Mouse (Mus musculus): Measurements from ENCODE around the gene Nudt22. TPM values are rescaled to one million over a fixed set of nuclear protein-coding genes. Genes with fewer than 3 reads are reported as not detected.
"Not testable (repeated sequence)": the region's sequence is repeated elsewhere in the genome, so short reads cannot be mapped to it uniquely, and the experiment has no call there.

Nudt22 gene
- polyA plus RNA-seq, 1 experiment from 2014 or later = 22.4 TPM

DNA sequence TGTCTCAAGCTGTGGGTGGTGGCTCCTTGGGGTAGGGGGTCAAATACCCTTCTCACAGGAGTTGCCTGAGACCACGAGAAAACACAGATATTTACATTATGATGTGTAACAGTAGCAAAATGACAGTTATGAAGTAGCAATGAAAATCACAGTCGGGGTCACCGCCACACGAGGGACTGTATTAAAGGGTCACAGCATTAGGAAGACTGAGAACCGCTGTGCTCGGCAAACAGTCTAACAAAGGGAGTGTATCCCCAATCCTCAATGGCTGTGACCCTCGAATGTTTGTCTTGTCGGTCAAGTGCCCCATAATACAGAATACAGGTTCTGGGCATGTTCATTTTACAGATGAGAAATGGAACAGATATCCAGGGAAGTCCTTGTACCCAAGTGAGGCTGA lies 1.9 kb downstream of the Nudt22 start:
- no peaks in the 10 kb centered on the region for H3K9me3 ChIP-seq
- no peak overlapping the region for H3K27ac ChIP-seq
- ATAC-seq (ENCODE audit: insufficient number of reproducible peaks, insufficient read depth, low FRiP score, low TSS enrichment, low read depth) = no peak
- H3K9ac ChIP-seq = no peak overlapping the region
- H3K4me2 ChIP-seq = no peak overlapping the region
- H3K4me1 ChIP-seq = peaks cover 39% of the 10 kb centered on the region
- peaks cover 13% of the 10 kb centered on the region for H3K36me3 ChIP-seq
- H3K4me3 ChIP-seq = peak overlapping the region; percentile 58; the same call in 1 of the 2 replicates
- no peaks in the 10 kb centered on the region for H3K27me3 ChIP-seq
- WGBS = 85% methylated on average over 8 of the region's 8 CpGs

DNA sequence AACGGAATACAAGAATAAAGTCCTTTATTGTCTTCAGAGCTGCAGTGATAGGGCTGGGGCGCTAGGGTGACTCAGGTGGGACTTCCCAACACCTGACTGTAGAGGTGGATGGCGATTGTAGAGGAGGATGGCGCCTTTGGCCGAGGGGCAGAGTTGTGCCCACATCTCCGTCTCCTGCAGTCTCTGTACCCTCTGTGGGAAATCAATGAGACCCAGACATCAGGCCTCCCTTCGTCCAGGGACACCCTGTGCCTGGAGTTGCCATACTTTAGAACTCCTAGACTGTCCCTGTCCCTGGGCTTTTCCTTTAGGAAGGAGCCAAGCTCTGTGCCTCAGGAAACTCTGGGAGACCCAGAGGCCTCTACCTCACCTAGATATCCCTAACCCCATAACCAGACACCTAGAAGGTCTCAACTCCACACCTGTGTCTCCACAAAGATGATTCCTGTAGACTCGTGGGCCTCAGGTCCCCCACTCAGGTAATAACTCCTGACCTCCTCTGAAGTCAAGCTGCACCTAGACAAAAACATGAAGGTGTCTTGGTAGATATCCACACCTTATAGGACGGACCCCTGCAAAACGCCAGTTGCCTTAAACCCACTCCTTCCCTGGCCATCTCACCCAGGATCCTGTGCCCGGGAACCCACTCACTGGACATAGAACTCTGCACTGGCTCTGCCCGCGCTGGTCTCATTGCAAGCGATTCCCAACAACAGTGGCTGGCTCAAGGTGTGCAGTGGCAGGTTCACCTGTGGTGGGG lies 2.7 kb downstream of the Nudt22 start:
- Histone ChIP-seq H3K27me3 (no peaks in the 10 kb centered on the region), H3K4me2 (peak overlapping the region; percentile 91), H3K4me1 (peaks cover 41% of the 10 kb centered on the region), H3K36me3 (peaks cover 5% of the 10 kb centered on the region; the same call in 1 of the 2 replicates), H3K4me3 (peak overlapping the region; percentile 58), H3K9ac (peak overlapping the region; percentile 69), H3K27ac (peak overlapping the region; percentile 39; the same call in 1 of the 2 replicates), H3K9me3 (no peaks in the 10 kb centered on the region)
- WGBS = 63% methylated on average over 14 of the region's 14 CpGs
- ATAC-seq (ENCODE audit: insufficient number of reproducible peaks, insufficient read depth, low FRiP score, low TSS enrichment, low read depth) = no peak

DNA sequence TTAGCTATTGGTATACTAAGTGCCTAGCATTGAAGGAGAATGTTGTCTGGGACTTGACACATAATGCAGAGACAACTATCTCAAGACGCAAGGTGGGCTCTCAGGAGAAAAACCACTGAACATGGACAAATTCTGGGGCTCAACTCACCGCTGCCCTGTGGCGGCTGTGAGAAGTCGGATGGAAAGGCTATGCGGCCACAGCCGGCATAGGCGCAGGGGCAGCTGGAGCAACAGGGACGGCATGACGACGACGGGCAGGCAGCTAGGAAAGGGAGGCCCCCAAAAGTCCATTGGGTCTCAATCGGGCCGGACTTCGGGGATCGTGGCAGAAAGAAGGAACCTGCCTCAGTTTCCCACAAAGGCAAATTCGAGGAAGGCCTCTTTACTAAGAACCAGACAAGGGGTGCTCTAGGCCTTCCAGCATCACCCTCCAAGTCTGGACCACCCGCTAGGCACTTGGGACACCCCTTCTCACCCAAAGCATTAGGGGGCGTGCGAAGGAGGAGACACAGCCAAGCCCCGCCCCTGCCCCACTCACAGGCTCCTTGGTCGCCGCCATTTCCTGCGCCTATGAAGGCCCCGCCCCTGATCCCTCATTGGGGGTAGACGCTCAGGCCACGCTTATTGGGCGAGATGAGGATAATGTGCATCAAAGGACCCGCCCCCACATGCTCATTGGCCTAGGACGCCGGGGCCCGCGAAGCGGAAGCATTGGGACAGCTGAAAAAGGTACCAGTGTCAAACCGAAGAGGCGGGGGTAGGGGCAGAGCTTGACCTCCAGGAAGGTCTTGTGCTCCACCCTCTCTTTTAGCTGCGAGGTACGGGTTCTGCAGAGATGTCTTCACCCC lies 3.7 kb downstream of the Nudt22 start, which contains the start of gene Dnajc4:
Gene Dnajc4 (minus strand): TSS at position 562 of the 848 bp plus-strand sequence.
- Histone ChIP-seq H3K36me3 (no peaks in the 10 kb centered on the region), H3K9me3 (no peaks in the 10 kb centered on the region), H3K4me3 (peak within 1 kb of the TSS; percentile 58), H3K27ac (peak within 1 kb of the TSS; percentile 68; the same call in 1 of the 2 replicates), H3K9ac (peak within 1 kb of the TSS; percentile 77), H3K4me2 (peak within 1 kb of the TSS; percentile 91), H3K4me1 (peaks cover 44% of the 10 kb centered on the region), H3K27me3 (no peaks in the 10 kb centered on the region)
- peak; percentile 90 for ATAC-seq (ENCODE audit: insufficient number of reproducible peaks, insufficient read depth, low FRiP score, low TSS enrichment, low read depth)
- whole genome bisulfite sequencing = 2% methylated on average over 37 of the region's 37 CpGs

DNA sequence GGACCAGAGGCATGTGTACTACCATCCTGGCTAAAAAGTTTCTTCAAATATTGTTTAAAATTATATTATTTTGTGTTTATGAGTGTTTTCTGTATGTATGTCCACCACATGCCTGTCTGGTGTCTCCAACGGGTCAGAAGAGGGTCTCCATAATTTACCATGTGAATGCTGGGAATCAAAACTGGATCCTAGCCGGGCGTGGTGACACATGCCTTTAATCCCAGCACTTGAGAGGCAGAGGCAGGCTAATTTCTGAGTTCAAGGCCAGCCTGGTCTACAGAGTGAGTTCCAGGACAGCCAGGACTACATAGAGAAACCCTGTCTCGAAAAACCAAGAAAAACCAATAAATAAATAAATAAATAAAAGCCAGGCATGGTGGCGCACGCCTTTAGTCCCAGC lies 4.8 kb downstream of the Nudt22 start:
- WGBS = 90% methylated on average over 6 of the region's 6 CpGs

DNA sequence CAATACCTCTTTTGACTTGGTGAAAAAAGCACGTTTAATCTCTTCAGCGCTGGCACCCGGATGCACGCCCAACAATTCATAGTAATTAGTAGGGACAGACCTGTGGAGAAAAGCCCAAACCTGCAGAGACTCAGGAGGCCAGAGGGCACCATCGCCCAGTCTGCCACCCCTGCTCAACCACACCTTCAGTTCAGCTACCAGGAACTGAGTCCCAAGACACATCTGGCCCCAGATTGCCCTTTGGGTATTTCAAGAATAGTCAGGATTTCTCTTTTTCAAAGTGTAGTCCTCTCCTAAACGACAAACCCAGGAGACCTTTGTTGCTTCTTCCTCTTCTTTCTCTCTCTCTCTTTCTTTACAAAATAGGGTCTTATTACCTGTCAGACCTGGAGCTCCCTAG lies 5.2 kb downstream of the Nudt22 start:
- Histone ChIP-seq H3K27ac (no peak overlapping the region), H3K4me2 (no peak overlapping the region), H3K27me3 (no peaks in the 10 kb centered on the region), H3K9ac (no peak overlapping the region), H3K4me3 (no peak overlapping the region), H3K9me3 (no peaks in the 10 kb centered on the region), H3K4me1 (peaks cover 46% of the 10 kb centered on the region), H3K36me3 (peaks cover 2% of the 10 kb centered on the region; the same call in 1 of the 2 replicates)
- WGBS = 83% methylated on average over 6 of the region's 6 CpGs
- no peak for ATAC-seq (ENCODE audit: insufficient number of reproducible peaks, insufficient read depth, low FRiP score, low TSS enrichment, low read depth)

More for the DNA sequence above, 4.8 kb downstream of the Nudt22 start:
- H3K9ac ChIP-seq; H3K9me3 ChIP-seq; H3K4me3 ChIP-seq; ATAC-seq (ENCODE audit: insufficient number of reproducible peaks, insufficient read depth, low FRiP score, low TSS enrichment, low read depth); H3K36me3 ChIP-seq; H3K27ac ChIP-seq; H3K27me3 ChIP-seq: not testable (repeated sequence)
- peaks cover 42% of the 10 kb centered on the region for H3K4me1 ChIP-seq
- 0 out of 2 replicates have a peak overlapping the region, but pooled peaks have one; percentile 91 for H3K4me2 ChIP-seq

DNA sequence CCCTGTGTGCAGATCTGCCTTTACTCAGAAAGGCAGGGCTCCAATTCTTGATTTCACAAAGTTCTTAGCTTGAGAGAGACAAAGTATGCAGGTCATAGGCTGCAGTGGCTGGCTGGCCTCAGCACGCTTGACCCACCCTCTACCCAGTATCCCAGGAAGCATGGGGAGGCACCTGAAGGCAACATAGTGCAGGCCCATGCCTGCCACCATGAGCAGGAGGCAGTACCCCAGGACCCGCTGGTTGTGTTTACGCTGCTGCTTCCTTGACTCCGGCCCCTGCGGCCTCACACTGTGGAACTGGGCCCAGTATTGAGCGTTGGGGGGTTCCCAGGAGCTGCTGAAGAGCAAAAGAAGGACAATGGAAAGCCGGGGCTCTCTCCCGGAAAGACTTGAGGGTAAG lies 6.7 kb downstream of the Nudt22 start:
- Histone ChIP-seq H3K4me2 (no peak overlapping the region), H3K36me3 (peaks cover 14% of the 10 kb centered on the region), H3K27me3 (no peaks in the 10 kb centered on the region), H3K4me1 (peaks cover 34% of the 10 kb centered on the region), H3K4me3 (no peak overlapping the region), H3K27ac (no peak overlapping the region), H3K9me3 (no peaks in the 10 kb centered on the region), H3K9ac (no peak overlapping the region)
- ATAC-seq (ENCODE audit: insufficient number of reproducible peaks, insufficient read depth, low FRiP score, low TSS enrichment, low read depth) = no peak
- 83% methylated on average over 8 of the region's 8 CpGs for WGBS

DNA sequence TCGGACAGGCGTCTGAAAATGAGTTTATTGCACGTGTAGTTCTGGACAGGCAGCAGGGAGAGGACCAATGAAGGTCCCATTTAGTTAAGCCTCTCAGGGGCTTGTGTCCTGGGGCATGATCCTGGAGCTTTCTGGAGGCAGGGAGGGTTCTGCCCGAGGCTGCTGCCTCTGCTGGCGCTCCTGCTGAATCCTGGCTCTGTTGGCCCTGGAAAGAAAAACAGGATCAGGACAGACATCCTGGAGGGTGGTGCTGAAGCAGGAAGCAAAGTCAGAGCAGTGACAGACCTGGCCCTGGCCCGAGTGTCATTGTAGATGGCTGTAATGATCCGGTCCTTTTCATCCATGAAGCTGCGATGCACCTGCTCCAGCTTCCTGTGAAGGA lies 8.0 kb downstream of the Nudt22 start:
- Histone ChIP-seq H3K4me1 (peaks cover 29% of the 10 kb centered on the region), H3K4me3 (peak overlapping the region; percentile 89), H3K4me2 (peak overlapping the region; percentile 84), H3K36me3 (peaks cover 27% of the 10 kb centered on the region), H3K9me3 (no peaks in the 10 kb centered on the region), H3K9ac (peak overlapping the region; percentile 95), H3K27me3 (no peaks in the 10 kb centered on the region), H3K27ac (peak overlapping the region; percentile 90)
- 3% methylated on average over 8 of the region's 8 CpGs for WGBS
- no peak for ATAC-seq (ENCODE audit: insufficient number of reproducible peaks, insufficient read depth, low FRiP score, low TSS enrichment, low read depth)

DNA sequence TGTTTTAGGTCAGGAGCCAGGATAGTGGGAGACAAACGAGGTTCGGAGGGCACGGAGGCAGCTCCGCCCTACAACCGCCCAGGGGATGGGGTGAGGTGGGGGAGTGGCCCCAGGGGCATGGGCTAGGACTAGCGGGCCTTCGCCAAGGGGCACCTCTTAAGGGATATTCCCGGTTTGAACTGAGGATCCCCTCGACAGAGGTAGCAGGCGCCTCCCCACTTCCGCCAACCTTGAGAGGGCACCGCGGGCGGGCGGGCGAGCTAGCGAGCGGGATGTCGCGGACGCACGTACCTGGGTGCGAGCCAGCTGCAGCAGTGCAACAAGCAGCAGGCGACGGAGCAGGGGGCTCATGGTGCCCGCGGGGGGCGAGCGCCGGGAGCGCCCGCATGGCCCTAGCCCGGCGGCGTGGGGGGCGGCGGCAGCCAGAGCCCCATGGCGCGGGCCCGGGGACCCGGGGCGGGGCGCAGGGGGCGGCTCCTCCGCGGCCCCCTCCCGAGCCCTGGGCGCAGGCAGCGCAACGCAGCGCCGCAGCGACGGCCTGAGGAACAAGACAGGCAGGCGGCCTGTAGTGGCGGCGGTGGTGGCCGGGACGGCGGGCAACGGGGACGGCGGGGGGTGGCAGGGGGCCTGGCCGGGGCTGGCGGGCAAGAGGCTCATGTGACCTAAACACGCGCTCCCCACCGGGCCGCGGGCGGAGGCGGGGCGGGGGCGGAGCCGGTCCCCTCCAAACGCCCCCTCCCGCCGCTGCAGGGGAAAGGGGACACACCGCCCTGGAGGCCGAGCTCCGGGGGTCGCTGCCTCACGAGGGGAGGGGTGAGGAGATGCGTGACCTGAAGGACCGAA lies 8.6 kb downstream of the Nudt22 start, which contains the start of gene Vegfb:
Gene Vegfb (minus strand): TSS at position 591 of the 843 bp plus-strand sequence.
- H3K36me3 ChIP-seq = peaks cover 33% of the 10 kb centered on the region
- peak within 1 kb of the TSS; percentile 89 for H3K4me3 ChIP-seq
- under 1% methylated on average over 81 of the region's 85 CpGs for WGBS
- H3K9ac ChIP-seq = peak within 1 kb of the TSS; percentile 95
- H3K9me3 ChIP-seq = no peaks in the 10 kb centered on the region
- H3K27me3 ChIP-seq = no peaks in the 10 kb centered on the region
- H3K4me2 ChIP-seq = peak within 1 kb of the TSS; percentile 84
- peak; percentile 49 for ATAC-seq (ENCODE audit: insufficient number of reproducible peaks, insufficient read depth, low FRiP score, low TSS enrichment, low read depth)
- peak within 1 kb of the TSS; percentile 90 for H3K27ac ChIP-seq
- peaks cover 27% of the 10 kb centered on the region for H3K4me1 ChIP-seq

DNA sequence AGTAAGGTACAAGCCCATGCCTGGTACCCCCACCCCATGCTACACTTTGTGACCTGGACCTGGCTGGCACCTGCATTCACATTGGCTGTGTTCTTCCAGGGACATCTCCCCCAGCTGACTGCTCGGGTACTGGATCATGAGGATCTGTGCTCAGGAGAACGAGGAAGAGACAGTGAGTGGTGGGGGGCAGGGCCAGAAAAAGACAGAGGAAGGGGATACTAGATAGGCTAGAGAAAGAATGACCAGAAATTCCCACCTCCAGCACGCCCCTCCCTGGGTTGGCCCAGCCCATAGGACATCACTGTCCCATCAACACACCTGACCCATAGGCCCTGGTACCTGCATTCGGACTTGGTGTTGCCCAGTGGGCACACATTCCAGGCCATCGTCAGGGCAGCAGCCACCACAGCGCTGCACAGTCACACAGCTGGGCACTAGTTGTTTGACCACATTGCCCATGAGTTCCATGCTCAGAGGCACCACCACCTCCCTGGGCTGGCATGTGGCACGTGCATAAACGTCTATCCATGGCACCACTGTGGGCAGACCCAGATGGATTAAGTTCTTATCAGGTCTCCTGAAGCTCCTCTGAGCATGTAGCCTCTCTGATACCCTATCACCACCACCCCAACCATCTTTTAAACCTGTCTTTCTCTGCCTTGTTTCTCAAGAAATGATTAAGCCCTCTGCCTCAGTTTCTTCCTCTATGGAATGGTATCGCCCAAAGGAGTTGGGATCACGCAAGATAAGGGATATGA lies 9.8 kb downstream of the Nudt22 start:
- Histone ChIP-seq H3K9ac (peak overlapping the region; percentile 95), H3K27ac (no peak overlapping the region), H3K36me3 (peaks cover 36% of the 10 kb centered on the region), H3K9me3 (no peaks in the 10 kb centered on the region), H3K4me2 (peak overlapping the region; percentile 84), H3K4me1 (peaks cover 22% of the 10 kb centered on the region), H3K27me3 (no peaks in the 10 kb centered on the region), H3K4me3 (peak overlapping the region; percentile 89)
- no peak for ATAC-seq (ENCODE audit: insufficient number of reproducible peaks, insufficient read depth, low FRiP score, low TSS enrichment, low read depth)
- 81% methylated on average over 10 of the region's 10 CpGs for WGBS

DNA sequence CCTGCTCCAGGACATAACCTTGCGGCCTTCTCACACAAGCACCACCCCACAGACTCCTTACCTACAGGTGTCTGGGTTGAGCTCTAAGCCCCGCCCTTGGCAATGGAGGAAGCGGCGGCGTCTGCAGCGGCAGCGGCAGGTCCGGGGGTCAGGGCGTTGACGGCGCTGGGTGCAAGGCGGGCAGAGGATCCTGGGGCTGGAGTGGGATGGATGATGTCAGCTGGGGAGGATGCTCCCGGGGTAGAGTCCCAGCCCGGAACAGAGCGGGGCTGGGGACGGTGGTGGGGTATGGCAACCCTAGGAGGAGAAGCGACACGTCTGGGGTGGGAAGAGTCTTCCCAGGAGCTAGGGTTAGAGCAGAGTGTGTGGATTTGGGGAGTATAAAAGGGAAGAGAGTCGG lies 10.6 kb downstream of the Nudt22 start:
- H3K4me1 ChIP-seq = peaks cover 27% of the 10 kb centered on the region
- no peak overlapping the region for H3K27ac ChIP-seq
- H3K9ac ChIP-seq = no peak overlapping the region
- H3K4me3 ChIP-seq = no peak overlapping the region
- 78% methylated on average over 19 of the region's 19 CpGs for WGBS
- no peaks in the 10 kb centered on the region for H3K9me3 ChIP-seq
- no peak overlapping the region; the same call in 1 of the 2 replicates for H3K4me2 ChIP-seq
- ATAC-seq (ENCODE audit: insufficient number of reproducible peaks, insufficient read depth, low FRiP score, low TSS enrichment, low read depth) = no peak
- H3K27me3 ChIP-seq = no peaks in the 10 kb centered on the region
- peaks cover 36% of the 10 kb centered on the region for H3K36me3 ChIP-seq

Data from embryonic facial prominence, embryonic 13.5 days (tissue).